Mouse (Mus musculus) thymus, adult 2 months (tissue): ENCODE measurements around the gene Gstm3. TPM values are rescaled to one million over a fixed set of nuclear protein-coding genes. Genes with fewer than 3 reads are reported as not detected.
A peak's percentile ranks its signal among the peaks of the same experiment; 100 is the strongest.
"Not testable (repeated sequence)": the region's sequence is repeated elsewhere in the genome, so short reads cannot be mapped to it uniquely, and the experiment has no call there.

Experiments used
- DNase-seq: peaks from one replicate; pipeline ENCODE4 v3.0.0; 2021
- H3K27ac ChIP-seq: fragments of 200-500 bp; 2 replicates; pipeline ENCODE4 v1.5.1; 2012; ENCODE audit warnings: low read length, control low read depth; ENCODE audit not compliant: control insufficient read depth, insufficient read depth
- H3K27me3 ChIP-seq: fragments of 200-500 bp; 2 replicates; pipeline ENCODE4 v1.6.1; 2012; ENCODE audit warnings: mild to moderate bottlenecking, low read length, moderate library complexity, mixed read lengths; ENCODE audit not compliant: control insufficient read depth, insufficient read depth
- H3K36me3 ChIP-seq: fragments of 200-500 bp; 2 replicates; pipeline ENCODE4 v1.6.1; 2012; ENCODE audit warnings: mild to moderate bottlenecking, low read length, moderate library complexity; ENCODE audit not compliant: control insufficient read depth, insufficient read depth
- H3K4me1 ChIP-seq: fragments of 200-500 bp; replicated peaks from 2 replicates; pipeline ENCODE4 v1.6.1; 2012; ENCODE audit warnings: low read length; ENCODE audit not compliant: control insufficient read depth, insufficient read depth
- H3K4me3 ChIP-seq: fragments of 200-500 bp; 2 replicates; pipeline ENCODE4 v1.5.1; 2012; ENCODE audit warnings: mild to moderate bottlenecking, low read length, control low read depth, moderate library complexity; ENCODE audit not compliant: control insufficient read depth, insufficient read depth
- CTCF ChIP-seq: fragments of 200-500 bp; IDR thresholded peaks from 2 replicates; pipeline ENCODE4 v1.5.1; 2012; ENCODE audit warnings: mild to moderate bottlenecking, control low read depth, low read length, moderate library complexity, borderline replicate concordance; ENCODE audit not compliant: control insufficient read depth, poor library complexity, insufficient read depth; ENCODE audit errors: extremely low read depth
- POLR2A ChIP-seq: fragments of 200-500 bp; IDR thresholded peaks from 2 replicates; pipeline ENCODE4 v1.6.1; 2012; ENCODE audit warnings: mild to moderate bottlenecking, low read length, control low read depth, moderate library complexity; ENCODE audit not compliant: control insufficient read depth, poor library complexity, insufficient read depth; ENCODE audit errors: extremely low read depth
- WGBS: fragments of 180-500 bp; shearing (Covaris S2); methylation state at CpG from one replicate; pipeline ENCODE4 v1.1.7; 2018; 5-methylcytosine and 5-hydroxymethylcytosine counted together
- polyA plus RNA-seq: library from polyadenylated mRNA; depleted of rRNA; stranded (reverse); fragments of >200 nt; gene quantifications from 2 replicates; pipeline ENCODE4 v1.2.3, GENCODE M21; 2012

Gstm3 gene
- polyA plus RNA-seq, 1 experiment, result 1.2 TPM

DNA sequence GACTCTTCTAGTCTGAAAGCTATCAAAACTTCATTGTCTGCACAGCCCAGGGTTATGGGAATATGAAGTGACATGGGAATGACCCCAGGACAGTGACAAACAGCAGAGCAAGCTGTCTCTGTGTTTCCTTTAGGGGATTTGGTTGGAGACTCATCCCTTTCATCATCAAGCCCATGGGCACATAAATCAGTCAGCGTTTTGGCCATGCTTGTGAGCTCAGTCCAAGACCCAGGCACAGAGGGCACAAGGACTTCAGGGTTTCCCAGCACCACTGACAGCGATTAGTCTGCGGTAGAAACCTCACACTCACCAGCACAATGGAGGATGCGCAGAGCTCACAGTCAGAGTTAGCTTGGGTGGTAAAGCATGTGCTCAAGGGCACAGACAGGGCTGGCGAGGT, 15.2 kb downstream of the Gstm3 start:
- no peaks in the 10 kb centered on the region for H3K4me1 ChIP-seq
- no peak overlapping the region for H3K4me3 ChIP-seq
- no peak for TF ChIP-seq CTCF
- TF ChIP-seq POLR2A, result no peak
- no peaks in the 10 kb centered on the region for H3K36me3 ChIP-seq
- no peak for DNase-seq
- WGBS, result 95% methylated on average over 5 of the region's 5 CpGs
- H3K27me3 ChIP-seq, result no peaks in the 10 kb centered on the region
- H3K27ac ChIP-seq, result no peak overlapping the region

DNA sequence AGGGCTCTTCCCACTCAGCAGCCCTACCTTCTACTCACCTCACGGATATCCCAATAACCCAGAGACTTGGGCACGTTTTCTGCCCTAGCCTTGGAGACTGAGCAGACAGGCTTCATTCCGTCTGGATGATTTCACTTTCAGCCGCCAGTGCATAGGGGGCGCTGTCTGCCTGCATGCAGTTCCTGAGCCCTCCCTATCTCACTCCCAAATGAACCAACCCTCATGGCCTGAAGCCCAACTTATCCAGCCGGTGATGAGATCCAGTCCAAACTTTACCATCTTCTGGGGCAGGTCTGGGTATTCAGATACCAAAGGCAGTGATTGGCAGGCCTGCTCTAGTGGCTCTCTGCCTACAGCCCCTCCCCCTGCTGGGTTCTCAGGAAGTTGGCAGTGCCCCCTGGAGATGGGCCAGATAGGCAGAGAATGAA, 15.7 kb downstream of the Gstm3 start:
- Histone ChIP-seq H3K36me3 (no peaks in the 10 kb centered on the region), H3K4me1 (no peaks in the 10 kb centered on the region), H3K27me3 (no peaks in the 10 kb centered on the region), H3K27ac (no peak overlapping the region), H3K4me3 (no peak overlapping the region)
- TF ChIP-seq CTCF (peak; percentile 68; the same call in 1 of the 2 replicates), POLR2A (no peak)
- peak; percentile 35 for DNase-seq
- WGBS, result 43% methylated on average over 6 of the region's 6 CpGs

DNA sequence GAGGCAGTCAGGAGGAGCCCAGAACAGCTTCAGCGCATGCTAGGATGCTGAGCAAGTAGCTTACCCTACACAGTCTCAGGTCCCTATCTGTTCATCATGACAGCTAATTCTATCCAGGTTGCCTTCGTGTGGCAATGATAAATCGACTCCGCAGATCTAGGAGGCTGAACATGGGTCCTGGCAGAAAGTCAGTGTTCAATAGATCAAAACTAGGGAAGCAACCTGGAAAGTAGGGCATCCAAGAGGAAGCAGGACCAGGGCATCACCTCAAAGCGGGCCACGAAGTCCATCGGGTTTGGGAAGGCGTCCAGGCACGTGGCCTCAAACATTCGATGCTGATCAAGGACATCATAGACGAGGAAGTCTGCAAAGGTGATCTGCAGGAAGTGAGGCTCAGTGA, 18.6 kb downstream of the Gstm3 start:
- no peak overlapping the region for H3K27ac ChIP-seq
- no peak for DNase-seq
- WGBS, result 84% methylated on average over 11 of the region's 11 CpGs
- H3K4me3 ChIP-seq, result no peak overlapping the region
- TF ChIP-seq POLR2A, result no peak
- TF ChIP-seq CTCF, result no peak
- no peaks in the 10 kb centered on the region for H3K36me3 ChIP-seq
- no peaks in the 10 kb centered on the region for H3K27me3 ChIP-seq
- H3K4me1 ChIP-seq, result no peaks in the 10 kb centered on the region

DNA sequence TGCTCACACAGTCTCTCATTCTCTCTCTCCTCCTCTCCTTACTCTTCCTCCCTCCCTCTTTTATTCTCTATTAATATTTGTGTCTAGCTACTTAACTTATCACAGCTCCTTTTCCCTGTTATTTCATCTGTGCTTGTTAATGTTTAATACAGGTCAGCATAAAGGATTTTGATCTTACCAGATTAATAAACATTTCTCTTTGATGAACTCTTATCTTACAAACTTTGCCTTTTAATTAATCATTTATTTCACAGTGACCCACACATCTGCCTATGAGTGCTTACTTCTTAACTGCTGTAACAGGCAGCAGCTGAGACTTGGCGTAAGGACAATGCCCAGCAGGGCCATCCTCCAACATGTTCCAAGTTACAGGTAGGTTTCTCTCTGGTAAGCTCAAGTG, 19.6 kb downstream of the Gstm3 start:
- DNase-seq, H3K36me3 ChIP-seq, H3K4me1 ChIP-seq, H3K27ac ChIP-seq, H3K4me3 ChIP-seq, H3K27me3 ChIP-seq: not testable (repeated sequence)
- WGBS, result 97% methylated on average over 1 of the region's 1 CpGs

DNA sequence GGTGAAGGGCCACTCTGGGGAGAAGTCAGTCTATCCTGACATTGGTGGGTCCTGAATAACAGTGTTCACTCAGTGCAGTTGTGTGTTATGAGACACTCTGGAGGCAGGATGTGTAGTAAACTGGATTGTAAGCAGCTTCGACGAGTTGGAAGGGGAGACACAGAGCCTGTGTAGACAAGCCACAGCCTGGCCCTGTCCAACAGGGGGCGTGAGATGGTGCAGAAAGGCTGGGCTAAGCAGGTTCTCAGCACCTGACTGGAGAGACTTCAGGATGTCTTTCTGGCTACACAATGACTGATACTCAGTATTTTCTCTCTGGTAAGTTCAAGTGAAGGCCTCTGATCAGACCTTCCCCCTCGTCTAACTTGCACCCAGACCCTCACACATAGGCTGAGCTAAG, 23.4 kb downstream of the Gstm3 start:
- no peak overlapping the region for H3K4me3 ChIP-seq
- WGBS, result 77% methylated on average over 4 of the region's 4 CpGs
- H3K27me3 ChIP-seq, result no peaks in the 10 kb centered on the region
- no peak overlapping the region for H3K27ac ChIP-seq
- TF ChIP-seq POLR2A (no peak), CTCF (no peak)
- DNase-seq, result no peak
- no peaks in the 10 kb centered on the region for H3K36me3 ChIP-seq
- no peaks in the 10 kb centered on the region for H3K4me1 ChIP-seq

DNA sequence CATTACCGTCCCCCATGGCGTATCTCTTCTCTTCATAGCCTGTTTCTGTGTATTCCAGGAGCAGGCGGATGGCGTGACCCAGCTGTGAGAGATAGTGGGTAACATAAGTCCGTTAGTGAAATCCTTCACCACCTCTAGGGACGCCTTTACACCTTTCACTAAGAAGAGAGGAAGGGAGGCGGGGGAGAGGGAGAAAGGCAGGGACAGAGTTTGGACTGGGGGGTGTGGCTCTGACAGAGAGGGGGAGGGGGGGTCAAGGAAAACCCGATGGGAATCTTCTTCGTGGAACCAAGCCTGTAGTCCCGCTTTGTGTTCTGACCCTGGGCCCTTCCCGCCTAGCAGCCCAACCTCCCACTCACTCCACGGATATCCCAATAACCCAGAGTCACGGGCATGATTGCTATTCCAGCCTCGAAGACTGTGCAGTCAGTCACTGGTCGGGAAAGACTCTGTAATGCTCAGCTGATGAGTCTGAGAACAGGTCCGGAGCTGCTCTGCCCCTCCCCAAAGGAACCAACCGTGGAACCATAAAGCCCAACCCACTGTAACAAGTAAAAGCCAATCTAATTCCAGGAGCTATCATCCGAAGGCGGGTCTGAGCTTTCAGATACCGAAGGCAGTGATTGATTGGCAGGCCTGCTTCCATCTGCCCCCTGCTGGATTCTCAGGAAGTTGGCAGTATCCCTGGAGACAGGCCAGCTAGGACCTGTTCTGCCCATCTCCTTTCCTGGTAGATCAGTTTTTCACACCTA, 25.7 kb downstream of the Gstm3 start, which contains the start of gene Gstm6:
TSS of gene Gstm6 (minus strand) at position 511 of the 752 bp plus-strand sequence.
- Histone ChIP-seq H3K4me1 (no peaks in the 10 kb centered on the region), H3K36me3 (no peaks in the 10 kb centered on the region), H3K4me3 (no peak within 1 kb of the TSS), H3K27ac (peak within 1 kb of the TSS; percentile 30; the same call in 1 of the 2 replicates), H3K27me3 (no peaks in the 10 kb centered on the region)
- 78% methylated on average over 20 of the region's 20 CpGs for WGBS
- no peak for TF ChIP-seq POLR2A
- no peak for TF ChIP-seq CTCF
- DNase-seq, result no peak

DNA sequence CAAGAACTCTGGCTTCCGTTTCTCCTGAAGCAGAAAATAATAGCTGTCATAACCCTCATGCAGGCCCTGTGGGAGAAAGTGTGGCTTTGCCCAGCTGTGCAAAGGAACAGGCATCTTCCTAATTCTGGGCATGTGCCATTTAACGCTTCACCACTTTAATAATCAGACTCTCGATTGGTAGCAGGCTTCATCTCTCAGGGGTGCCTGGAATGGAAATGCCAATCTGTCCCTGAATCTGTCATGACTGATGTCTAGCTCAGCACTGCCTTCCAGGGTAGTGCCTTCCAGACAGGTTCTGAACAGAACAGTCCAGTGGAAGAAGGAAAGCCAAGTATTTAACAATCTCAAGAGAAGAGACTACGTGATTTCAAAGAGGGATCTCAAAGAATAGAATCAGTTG, 27.8 kb downstream of the Gstm3 start:
- H3K27ac ChIP-seq, result no peak overlapping the region
- H3K4me1 ChIP-seq, result no peaks in the 10 kb centered on the region
- no peaks in the 10 kb centered on the region for H3K36me3 ChIP-seq
- WGBS, result 93% methylated on average over 4 of the region's 4 CpGs
- no peaks in the 10 kb centered on the region for H3K27me3 ChIP-seq
- TF ChIP-seq POLR2A (no peak), CTCF (no peak)
- no peak for DNase-seq
- no peak overlapping the region for H3K4me3 ChIP-seq
